Mouse (Mus musculus) embryo, embryonic 11.5 days (tissue): ENCODE results near the gene Rgs7bp.
"Not testable (repeated sequence)": the region's sequence is repeated elsewhere in the genome, so short reads cannot be mapped to it uniquely, and the experiment has no call there.

ENCODE experiments used
- DNase-seq: peaks from one replicate; pipeline ENCODE4 v3.0.0-alpha.2; 2012; ENCODE audit warnings: low read depth, low spot score

Rgs7bp gene

DNA sequence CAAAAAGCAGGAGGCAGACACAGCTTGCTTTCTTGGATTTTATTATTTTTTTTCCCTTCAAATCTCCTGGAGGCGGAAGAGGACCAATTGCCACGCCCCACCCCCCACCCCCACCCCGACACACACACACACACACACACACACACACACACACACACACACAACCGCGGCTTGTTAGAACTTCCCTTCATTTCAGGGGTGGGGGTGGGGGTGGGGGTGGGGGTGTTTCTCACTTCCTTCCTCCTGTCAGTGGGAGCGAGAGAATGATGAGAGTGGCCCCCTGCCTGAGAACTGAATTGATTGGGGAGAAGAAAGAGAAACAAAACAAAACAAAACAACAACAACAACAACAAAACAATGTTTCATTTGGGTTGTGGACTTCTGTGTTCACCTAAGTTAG is 117.0 kb downstream of the Rgs7bp start:
- DNase-seq, result no peak

DNA sequence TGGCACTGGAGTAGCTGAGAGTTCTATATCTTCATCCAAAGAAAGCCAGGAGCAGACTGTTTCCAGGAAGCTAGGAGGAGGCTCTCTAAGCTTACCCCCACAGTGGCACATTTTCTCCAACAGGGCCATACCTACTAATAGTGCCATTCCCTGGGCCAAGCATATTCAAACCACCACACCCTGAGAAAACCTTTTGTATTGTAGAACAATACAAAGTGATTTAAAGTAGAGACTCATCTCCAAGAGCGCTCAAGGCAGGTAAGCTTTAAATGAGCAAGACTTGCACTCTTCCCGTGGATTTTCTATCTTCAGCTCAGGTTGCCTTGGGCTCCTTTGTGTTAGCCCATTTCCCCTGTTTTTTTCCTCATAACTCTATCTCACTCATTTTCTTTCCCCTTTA is 118.1 kb downstream of the Rgs7bp start:
- DNase-seq, result no peak

DNA sequence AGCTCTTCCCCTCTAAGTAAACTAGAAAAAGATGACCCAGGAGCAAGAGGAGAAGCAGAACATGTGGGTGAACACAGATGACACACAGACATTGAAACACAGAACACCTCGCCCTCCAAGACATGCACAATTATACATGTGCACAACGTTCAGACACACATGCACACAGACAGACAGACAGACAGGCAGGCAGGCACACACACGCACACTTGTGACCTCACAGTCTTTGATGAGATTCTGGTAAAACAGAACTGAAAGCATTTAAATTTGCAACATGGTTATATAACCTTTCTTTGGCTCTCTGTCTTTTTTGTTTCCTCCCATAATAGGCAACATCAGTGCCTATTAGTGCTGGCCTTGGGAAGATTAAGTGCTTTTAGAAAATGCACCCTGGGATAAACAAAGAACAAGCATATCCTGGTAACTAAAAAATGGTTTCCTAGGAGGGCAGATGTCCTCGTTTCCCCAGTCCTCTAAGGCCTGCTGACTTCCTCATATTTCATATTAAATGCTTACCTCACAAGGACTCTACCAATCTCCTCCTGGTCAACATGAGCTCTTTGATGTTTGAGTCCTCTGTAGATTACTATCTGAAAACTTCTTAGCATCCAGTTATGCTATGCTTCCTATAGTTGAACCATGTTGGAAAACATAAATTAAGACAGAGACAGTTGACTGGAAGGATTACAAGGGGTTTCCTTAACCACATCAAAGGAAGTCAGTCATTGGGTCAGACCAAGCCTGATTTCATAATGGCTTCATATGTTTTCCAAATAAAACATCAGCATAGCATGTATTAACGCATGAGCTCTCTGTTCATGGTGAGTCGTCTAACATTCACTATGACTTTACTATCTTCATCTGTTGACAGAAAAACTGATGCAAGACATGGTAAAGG is 122.8 kb downstream of the Rgs7bp start:
- no peak for DNase-seq

DNA sequence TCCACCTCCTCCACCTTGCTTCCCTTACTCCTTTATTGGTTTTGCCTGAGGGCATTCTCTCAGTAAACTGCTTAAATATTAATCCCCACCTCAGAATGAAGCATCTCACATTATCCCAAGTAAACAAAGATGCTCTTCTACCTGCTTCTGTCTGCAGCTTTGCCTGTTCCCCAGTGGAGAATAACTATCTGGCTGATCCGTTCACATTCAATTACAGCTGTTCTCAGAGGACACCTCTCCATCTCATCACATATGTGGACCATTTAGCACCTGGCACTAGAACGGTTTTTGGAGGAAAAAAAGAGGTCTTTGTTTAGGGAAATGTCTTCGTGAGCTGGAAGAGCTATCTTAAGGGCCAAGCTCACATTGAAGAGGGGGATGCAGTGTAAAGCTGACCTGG is 123.9 kb downstream of the Rgs7bp start:
- DNase-seq, result no peak

DNA sequence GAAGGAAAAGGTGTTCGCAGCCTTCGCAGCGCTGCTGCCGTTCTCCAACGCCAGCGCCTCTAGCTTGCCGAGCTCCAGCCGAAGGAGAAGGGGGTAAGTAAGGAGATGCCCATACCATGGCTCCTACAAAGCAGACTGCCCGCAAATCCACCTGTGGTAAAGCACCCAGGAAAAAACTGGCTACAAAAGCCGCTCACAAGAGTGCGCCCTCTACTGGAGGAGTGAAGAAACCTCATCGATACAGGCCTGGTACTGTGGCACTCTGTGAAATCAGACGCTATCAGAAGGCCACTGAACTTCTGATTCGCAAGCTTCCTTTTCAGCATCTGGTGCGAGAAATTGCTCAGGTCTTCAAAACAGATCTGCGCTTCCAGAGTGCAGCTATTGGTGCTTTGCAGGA is 136.1 kb downstream of the Rgs7bp start:
- DNase-seq, result no peak

DNA sequence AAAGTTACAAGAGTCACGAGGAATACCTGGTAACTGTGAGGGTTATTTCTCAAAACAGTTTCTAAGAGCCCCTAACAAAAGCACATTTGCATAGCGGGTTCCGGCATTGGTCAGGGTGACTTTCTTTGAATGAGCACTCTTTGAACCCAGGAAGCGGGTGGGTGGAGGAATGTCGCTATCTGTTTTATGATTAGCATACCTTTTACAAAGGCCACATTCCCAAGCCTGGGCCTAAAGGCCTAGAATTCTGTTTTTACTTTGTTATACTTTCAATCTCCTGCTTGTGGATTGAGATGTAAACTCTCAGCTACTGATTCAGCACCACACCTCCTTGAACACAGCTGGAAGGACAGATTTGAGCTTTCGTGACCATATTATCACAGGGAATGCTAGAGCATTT is 138.0 kb downstream of the Rgs7bp start:
- not testable (repeated sequence) for DNase-seq

DNA sequence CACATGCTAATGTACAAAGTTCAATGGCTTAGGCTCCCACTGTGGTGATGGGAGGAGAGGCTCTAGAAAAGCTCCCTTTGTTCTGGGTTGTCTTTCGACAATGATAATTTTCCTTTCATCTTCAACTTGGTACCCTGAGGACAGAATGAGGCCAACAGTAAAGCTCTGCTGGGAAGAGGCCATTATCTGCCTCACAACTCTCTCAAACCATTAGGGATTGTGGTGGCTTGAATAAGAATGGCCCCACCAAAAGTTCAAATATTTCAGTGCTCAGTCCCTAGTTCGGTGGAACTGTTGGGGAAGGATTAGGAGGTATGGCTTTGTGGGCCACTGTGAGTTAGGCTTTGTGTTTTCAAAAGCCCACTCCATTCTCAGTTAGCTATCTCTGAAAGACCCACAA is 138.6 kb downstream of the Rgs7bp start:
- DNase-seq, result no peak

DNA sequence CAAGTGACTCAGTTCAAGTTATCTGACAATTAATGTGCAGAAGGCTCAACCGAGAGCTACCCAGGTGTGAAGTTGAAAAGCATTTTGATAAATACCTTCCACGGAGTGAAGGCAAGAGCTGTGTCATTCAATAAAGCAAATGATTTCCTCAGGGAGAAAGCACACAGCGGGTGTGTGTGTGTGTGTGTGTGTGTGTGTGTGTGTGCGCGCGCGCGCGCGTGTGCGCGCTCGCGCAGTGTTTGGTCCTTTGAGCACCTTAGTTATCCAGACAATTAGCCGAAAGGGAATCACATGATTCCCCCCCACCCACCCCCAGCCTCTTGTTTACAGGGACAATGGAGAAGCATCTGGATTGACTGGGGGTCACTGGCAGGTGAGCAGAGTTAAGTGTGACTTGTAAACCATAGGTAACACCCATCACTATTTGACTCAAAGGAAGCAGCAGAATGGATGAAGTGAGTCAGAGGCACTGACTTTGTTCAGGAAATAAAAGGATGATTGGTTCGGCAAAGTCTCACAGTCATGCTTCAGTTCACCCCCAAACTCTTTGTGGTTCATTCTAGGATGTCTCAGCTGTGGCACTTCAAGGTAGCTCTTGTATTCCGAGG is 140.3 kb downstream of the Rgs7bp start:
- no peak for DNase-seq

DNA sequence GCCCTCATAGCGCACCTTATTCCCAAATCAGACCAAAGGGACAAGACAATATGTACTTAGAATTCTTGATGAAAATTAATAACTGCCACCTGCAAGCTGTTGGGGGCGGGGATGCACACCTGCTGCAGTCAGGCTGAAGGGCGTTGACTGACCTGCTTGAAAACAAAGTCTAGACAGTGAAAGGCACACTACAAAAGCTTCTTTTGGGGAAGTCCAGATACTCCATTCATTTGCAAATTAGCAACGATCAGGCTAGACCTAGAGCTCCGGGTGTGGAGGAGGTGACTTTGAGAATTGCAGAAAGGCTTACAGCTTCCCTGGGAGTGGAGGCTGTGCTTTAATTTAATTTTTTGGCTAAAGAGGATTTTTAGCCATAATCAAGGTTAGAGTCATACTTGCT is 143.1 kb downstream of the Rgs7bp start:
- not testable (repeated sequence) for DNase-seq

DNA sequence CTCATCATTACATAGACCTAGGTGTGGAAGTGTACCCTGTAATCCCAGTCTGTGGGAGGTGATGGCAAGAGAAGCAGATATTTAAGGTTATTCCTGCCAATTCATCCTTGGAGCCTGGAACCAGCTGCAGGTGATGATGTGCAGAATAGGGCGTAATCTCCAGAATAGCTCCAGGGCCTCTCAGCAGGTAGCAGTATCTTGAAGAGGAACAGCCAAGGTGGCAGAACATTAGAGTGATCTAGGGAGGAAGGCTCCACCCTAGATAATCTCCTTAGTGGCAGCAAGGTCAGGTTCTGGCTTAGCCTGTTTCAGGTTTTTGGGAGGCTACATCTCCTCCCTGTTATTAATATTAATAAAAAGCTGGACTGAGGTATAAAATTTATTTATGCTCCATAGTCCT is 143.7 kb downstream of the Rgs7bp start:
- not testable (repeated sequence) for DNase-seq

DNA sequence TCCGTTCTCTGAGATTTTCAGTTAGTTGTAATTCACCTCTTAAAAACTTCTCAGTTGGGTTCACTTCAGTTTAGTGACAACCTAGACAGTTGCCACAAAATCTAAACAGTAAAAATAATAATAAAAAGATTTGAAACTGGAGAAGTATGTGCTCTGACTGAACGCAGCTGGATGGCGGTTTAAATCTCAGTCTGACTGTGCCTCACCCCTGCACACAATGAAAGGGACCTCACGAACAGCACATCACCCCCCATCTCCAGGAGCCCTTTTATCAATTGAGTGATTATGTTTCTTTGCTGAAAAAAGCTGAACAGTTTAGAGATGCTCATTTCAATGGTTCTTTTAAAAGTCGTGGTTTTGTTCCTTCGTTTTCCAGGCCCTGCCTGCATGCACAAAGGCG is 146.0 kb downstream of the Rgs7bp start:
- no peak for DNase-seq
